ENCODE assay signal across 8 mouse cellular contexts in genomic region chr17:45594881-45595735, GRCm38 (mm10). TPM values are rescaled to one million over a fixed set of nuclear protein-coding genes. Genes with fewer than 3 reads are reported as not detected.
DNase-seq lines count a peak whose midpoint lies in the region; ATAC-seq lines count a peak whose summit lies in the region.

No protein-coding gene starts in this region.

- WGBS in hindbrain, embryonic 13.5 days = under 1% methylated on average over 54 of the region's 58 CpGs
- 1% methylated on average over 57 of the region's 58 CpGs for WGBS in midbrain, embryonic 15.5 days
- 2% methylated on average over 57 of the region's 58 CpGs for WGBS in stomach, embryonic 14.5 days

- peak; percentile 91 for DNase-seq in left cerebral cortex, postnatal 4 days
- no peak for DNase-seq in left cerebral cortex, adult 8-10 months (ENCODE audit: low spot score in 2 of 2)
- DNase-seq in cerebellum, adult 9-11 months = peak; percentile 85
- peak; percentile 80 for DNase-seq in gastrocnemius, adult 18-20 months (ENCODE audit: low spot score)
- DNase-seq in liver = peak; percentile 90

- H3K4me1 ChIP-seq in hindbrain, embryonic 13.5 days (replicated peaks) = peaks cover 69% of the 10 kb centered on the region
- peaks cover 51% of the 10 kb centered on the region for H3K4me1 ChIP-seq in midbrain, embryonic 15.5 days
- peaks cover 47% of the 10 kb centered on the region for H3K4me1 ChIP-seq in stomach, embryonic 14.5 days (ENCODE audit: control insufficient read depth, insufficient read depth, low read length)

- peak overlapping the region; percentile 92 for H3K4me2 ChIP-seq in hindbrain, embryonic 13.5 days
- peak overlapping the region; percentile 86 for H3K4me2 ChIP-seq in midbrain, embryonic 15.5 days
- H3K4me2 ChIP-seq in stomach, embryonic 14.5 days (replicated peaks; ENCODE audit: low read depth, low read length) = peak overlapping the region; percentile 99

- H3K27me3 ChIP-seq in hindbrain, embryonic 13.5 days = peaks cover 43% of the 10 kb centered on the region
- H3K27me3 ChIP-seq in midbrain, embryonic 15.5 days (replicated peaks) = peaks cover 19% of the 10 kb centered on the region
- no peaks in the 10 kb centered on the region for H3K27me3 ChIP-seq in stomach, embryonic 14.5 days (ENCODE audit: control insufficient read depth, insufficient read depth, low read length)

- intact Hi-C loops in left cerebral cortex, postnatal 4 days (cut with DNase I) = no loop called here

- peak; percentile 67 for ATAC-seq in hindbrain, embryonic 13.5 days (ENCODE audit: low FRiP score)
- peak; percentile 65 for ATAC-seq in midbrain, embryonic 15.5 days (replicated peaks)
- peak; percentile 59; the same call in 1 of the 2 replicates for ATAC-seq in stomach, embryonic 14.5 days (ENCODE audit: insufficient number of reproducible peaks, insufficient read depth, low FRiP score, low read depth)

- H3K36me3 ChIP-seq in hindbrain, embryonic 13.5 days = no peaks in the 10 kb centered on the region
- H3K36me3 ChIP-seq in midbrain, embryonic 15.5 days (replicated peaks) = no peaks in the 10 kb centered on the region
- no peaks in the 10 kb centered on the region for H3K36me3 ChIP-seq in stomach, embryonic 14.5 days (ENCODE audit: control insufficient read depth, insufficient read depth, low read length)

- H3K9me3 ChIP-seq in hindbrain, embryonic 13.5 days = no peaks in the 10 kb centered on the region
- H3K9me3 ChIP-seq in midbrain, embryonic 15.5 days = no peaks in the 10 kb centered on the region
- no peaks in the 10 kb centered on the region for H3K9me3 ChIP-seq in stomach, embryonic 14.5 days (ENCODE audit: control insufficient read depth, low read depth, low read length)

- peak overlapping the region; percentile 73 for H3K9ac ChIP-seq in hindbrain, embryonic 13.5 days
- H3K9ac ChIP-seq in midbrain, embryonic 15.5 days = peak overlapping the region; percentile 40
- H3K9ac ChIP-seq in stomach, embryonic 14.5 days (replicated peaks; ENCODE audit: low read depth, low read length) = peak overlapping the region; percentile 38

- H3K27ac ChIP-seq in hindbrain, embryonic 13.5 days = peak overlapping the region; percentile 62
- H3K27ac ChIP-seq in midbrain, embryonic 15.5 days = no peak overlapping the region
- peak overlapping the region; percentile 21; the same call in 1 of the 2 replicates for H3K27ac ChIP-seq in stomach, embryonic 14.5 days (ENCODE audit: low read length)

- H3K4me3 ChIP-seq in hindbrain, embryonic 13.5 days = peak overlapping the region; percentile 47
- peak overlapping the region; percentile 45 for H3K4me3 ChIP-seq in midbrain, embryonic 15.5 days
- peak overlapping the region; percentile 58 for H3K4me3 ChIP-seq in stomach, embryonic 14.5 days (ENCODE audit: low read depth, low read length)

RNA-seq across cellular contexts. Expression of gene Slc29a1, which starts 4.3 kb away (rescaled TPM):
- 10 to 100 TPM; 68.8 to 69.9 TPM for total RNA-seq in left cerebral cortex, postnatal 4 days (2021)
- 10 to 100 TPM; 27.4 to 32.1 (median 29.5) TPM for total RNA-seq in left cerebral cortex, adult 8-10 months (2022)
- 10 to 100 TPM; 31.9 to 32.4 TPM for total RNA-seq in gastrocnemius, adult 18-20 months (2021)
- 33.7 and 38.2 TPM in 2 replicates for polyA plus RNA-seq in hindbrain, embryonic 13.5 days (2015; fragmentation: Nextera tagmentation; extraction: Ambion mirVana)
- polyA plus RNA-seq in midbrain, embryonic 15.5 days (2015; fragmentation: Nextera tagmentation; extraction: Ambion mirVana) = 30.7 and 33.0 TPM in 2 replicates
- polyA plus RNA-seq in stomach, embryonic 14.5 days (2014; fragmentation: Nextera tagmentation; extraction: Ambion mirVana) = 72.2 and 73.0 TPM in 2 replicates

RNA-seq across cellular contexts. Expression of gene Mymx, which starts 6.8 kb away (rescaled TPM):
- total RNA-seq in left cerebral cortex, postnatal 4 days (2021) = not detected
- not detected for total RNA-seq in left cerebral cortex, adult 8-10 months (2022)
- total RNA-seq in gastrocnemius, adult 18-20 months (2021) = not detected
- 0.47 and 0.67 TPM in 2 replicates for polyA plus RNA-seq in hindbrain, embryonic 13.5 days (2015; fragmentation: Nextera tagmentation; extraction: Ambion mirVana)
- not detected in 2 replicates for polyA plus RNA-seq in midbrain, embryonic 15.5 days (2015; fragmentation: Nextera tagmentation; extraction: Ambion mirVana)
- 0.36 and 0.55 TPM in 2 replicates for polyA plus RNA-seq in stomach, embryonic 14.5 days (2014; fragmentation: Nextera tagmentation; extraction: Ambion mirVana)

RNA-seq across cellular contexts. Expression of gene Hsp90ab1, which starts 22.0 kb away (rescaled TPM):
- 1,000 to 10,000 TPM; 1,680 to 1,682 TPM for total RNA-seq in left cerebral cortex, postnatal 4 days (2021)
- 1,000 to 10,000 TPM; 1,476 to 1,616 (median 1,547) TPM for total RNA-seq in left cerebral cortex, adult 8-10 months (2022)
- 1,000 to 10,000 TPM; 1,074 to 1,224 TPM for total RNA-seq in gastrocnemius, adult 18-20 months (2021)
- 1,593 and 1,619 TPM in 2 replicates for polyA plus RNA-seq in hindbrain, embryonic 13.5 days (2015; fragmentation: Nextera tagmentation; extraction: Ambion mirVana)
- polyA plus RNA-seq in midbrain, embryonic 15.5 days (2015; fragmentation: Nextera tagmentation; extraction: Ambion mirVana) = 1,488 and 1,537 TPM in 2 replicates
- polyA plus RNA-seq in stomach, embryonic 14.5 days (2014; fragmentation: Nextera tagmentation; extraction: Ambion mirVana) = 1,573 and 1,607 TPM in 2 replicates

RNA-seq across cellular contexts. Expression of gene Slc35b2, which starts 31.4 kb away (rescaled TPM):
- total RNA-seq in left cerebral cortex, postnatal 4 days (2021) = 10 to 100 TPM; 39.2 to 40.2 TPM
- total RNA-seq in left cerebral cortex, adult 8-10 months (2022) = 10 to 100 TPM; 26.8 to 33.4 (median 29.4) TPM
- 10 to 100 TPM; 16.2 to 17.7 TPM for total RNA-seq in gastrocnemius, adult 18-20 months (2021)
- 86.5 and 91.1 TPM in 2 replicates for polyA plus RNA-seq in hindbrain, embryonic 13.5 days (2015; fragmentation: Nextera tagmentation; extraction: Ambion mirVana)
- polyA plus RNA-seq in midbrain, embryonic 15.5 days (2015; fragmentation: Nextera tagmentation; extraction: Ambion mirVana) = 85.5 and 93.4 TPM in 2 replicates
- 117 and 120 TPM in 2 replicates for polyA plus RNA-seq in stomach, embryonic 14.5 days (2014; fragmentation: Nextera tagmentation; extraction: Ambion mirVana)

RNA-seq across cellular contexts. Expression of gene Nfkbie, which starts 39.6 kb away (rescaled TPM):
- 1 to 10 TPM; 2.4 to 2.7 TPM for total RNA-seq in left cerebral cortex, postnatal 4 days (2021)
- 1 to 10 TPM; 2.1 to 3.2 (median 2.5) TPM for total RNA-seq in left cerebral cortex, adult 8-10 months (2022)
- under 1 TPM; 0.30 to 0.47 TPM for total RNA-seq in gastrocnemius, adult 18-20 months (2021)
- polyA plus RNA-seq in hindbrain, embryonic 13.5 days (2015; fragmentation: Nextera tagmentation; extraction: Ambion mirVana) = 5.6 and 6.5 TPM in 2 replicates
- 3.5 and 5.3 TPM in 2 replicates for polyA plus RNA-seq in midbrain, embryonic 15.5 days (2015; fragmentation: Nextera tagmentation; extraction: Ambion mirVana)
- 3.7 and 4.2 TPM in 2 replicates for polyA plus RNA-seq in stomach, embryonic 14.5 days (2014; fragmentation: Nextera tagmentation; extraction: Ambion mirVana)

Comparison
In these comparisons a context has a peak if more than half of its experiments do, and no peak if none do; other contexts are left out.
1. DNase-seq: peak in left cerebral cortex, postnatal 4 days (single experiment), cerebellum, adult 9-11 months (single experiment), gastrocnemius, adult 18-20 months (single experiment) and liver (single experiment); none in left cerebral cortex, adult 8-10 months (0 of 2).
2. Peak in every context shown above with its lines, with median percentiles within 50 percentile points of each other: ATAC-seq, H3K4me2 ChIP-seq, H3K4me3 ChIP-seq and H3K9ac ChIP-seq.